Mouse (Mus musculus) gastrocnemius, postnatal 4 days (tissue): ENCODE data around the gene Ndufaf4. TPM values are rescaled to one million over a fixed set of nuclear protein-coding genes. Genes with fewer than 3 reads are reported as not detected.
"Not testable (repeated sequence)": the region's sequence is repeated elsewhere in the genome, so short reads cannot be mapped to it uniquely, and the experiment has no call there.

ENCODE experiments used
- DNase-seq, 2 experiments: peaks; one replicate each; pipeline ENCODE4 v3.0.0; 2021 to 2022; ENCODE audit warnings: low spot score in 2 of 2, mixed read lengths in 2 of 2
- long read RNA-seq, 2 experiments: library from polyadenylated mRNA; stranded (forward); transcript quantifications; one replicate each; pipeline ENCODE4 v2.0.0; 2021
- total RNA-seq, 2 experiments: library from RNA; stranded (reverse); gene quantifications; 2 replicates each; pipeline ENCODE4 v1.2.3; 2021

Gene Ndufaf4
- 10 to 100 TPM; 23.0 to 25.4 TPM for total RNA-seq
- long read RNA-seq, experiment 1, transcript Ndufaf4-201 (3 exons, 3,632 nt) = major isoform, 16 of 28 reads
- long read RNA-seq, experiment 1, transcript Ndufaf4-202 (2 exons, 2,358 nt) = minor isoform, 8 of 28 reads
- long read RNA-seq, experiment 1, partial matches to known transcripts = 0 of 28 reads
- long read RNA-seq, experiment 1, other reads (novel, unspliced or antisense) = 4 of 28 reads
- long read RNA-seq, experiment 2, transcript Ndufaf4-202 (2 exons, 2,358 nt) = minor isoform, 7 of 37 reads
- long read RNA-seq, experiment 2, transcript Ndufaf4-201 (3 exons, 3,632 nt) = major isoform, 29 of 37 reads
- long read RNA-seq, experiment 2, partial matches to known transcripts = 1 of 37 reads
- long read RNA-seq, experiment 2, other reads (novel, unspliced or antisense) = 0 of 37 reads

GRCm38 (mm10) chr4:24897851-24898515, at the start of gene Ndufaf4:
TSS of gene Ndufaf4 (plus strand) at chr4:24898083.
- DNase-seq = peak; percentile 98 to 99

GRCm38 (mm10) chr4:24850401-24851325, 47.2 kb upstream of the Ndufaf4 start, which contains the start of gene Klhl32:
TSS of gene Klhl32 (minus strand) at chr4:24851124.
- peak; percentile 42 to 55 for DNase-seq

GRCm38 (mm10) chr4:24865691-24866090, 32.2 kb upstream of the Ndufaf4 start:
- no peak for DNase-seq

GRCm38 (mm10) chr4:24869230-24869629, 28.7 kb upstream of the Ndufaf4 start:
- no peak for DNase-seq

GRCm38 (mm10) chr4:24889386-24889785, 8.5 kb upstream of the Ndufaf4 start:
- DNase-seq = not testable (repeated sequence)

- DNase-seq = not testable (repeated sequence)
Observed at GRCm38 (mm10) chr4:24892293-24892692, 5.6 kb upstream of the Ndufaf4 start.

- no peak for DNase-seq
Observed at GRCm38 (mm10) chr4:24894625-24895024, 3.3 kb upstream of the Ndufaf4 start.

GRCm38 (mm10) chr4:24896829-24897228, 1.1 kb upstream of the Ndufaf4 start:
- DNase-seq = no peak

GRCm38 (mm10) chr4:24897351-24897750, 532 bp upstream of the Ndufaf4 start:
- DNase-seq = no peak

- no peak for DNase-seq
Observed at GRCm38 (mm10) chr4:24898636-24899035, 753 bp downstream of the Ndufaf4 start.

- DNase-seq = no peak
Observed at GRCm38 (mm10) chr4:24899146-24899545, 1.3 kb downstream of the Ndufaf4 start.

GRCm38 (mm10) chr4:24907745-24908144, 9.9 kb downstream of the Ndufaf4 start:
- DNase-seq = no peak

GRCm38 (mm10) chr4:24915631-24916030, 17.7 kb downstream of the Ndufaf4 start:
- DNase-seq = no peak

- DNase-seq = no peak
Observed at GRCm38 (mm10) chr4:24920006-24920577, 22.2 kb downstream of the Ndufaf4 start.

- DNase-seq = no peak
Observed at GRCm38 (mm10) chr4:24924726-24925125, 26.8 kb downstream of the Ndufaf4 start.

GRCm38 (mm10) chr4:24928260-24928780, 30.4 kb downstream of the Ndufaf4 start:
- no peak for DNase-seq

GRCm38 (mm10) chr4:24928926-24929325, 31.0 kb downstream of the Ndufaf4 start:
- no peak for DNase-seq

- no peak for DNase-seq
Observed at GRCm38 (mm10) chr4:24942728-24943424, 45.0 kb downstream of the Ndufaf4 start.
